Mouse (Mus musculus) myocyte (in vitro differentiated cells): ENCODE data around the gene Negr1.

Source experiments
- CEBPB ChIP-seq: IDR thresholded peaks from 2 replicates; pipeline ENCODE4 v1.6.1; 2011; ENCODE audit warnings: mild to moderate bottlenecking, moderate library complexity; ENCODE audit not compliant: poor library complexity, insufficient read depth, severe bottlenecking
- E2F4 ChIP-seq: IDR thresholded peaks from one replicate; pipeline ENCODE4 v1.6.1; 2011; ENCODE audit warnings: mild to moderate bottlenecking, control low read depth, moderate library complexity; ENCODE audit not compliant: insufficient read depth
- MAX ChIP-seq: IDR thresholded peaks from one replicate; pipeline ENCODE4 v1.6.1; 2011; ENCODE audit warnings: low read depth, mild to moderate bottlenecking, control low read depth
- POLR2A ChIP-seq: IDR thresholded peaks from one replicate; pipeline ENCODE4 v1.6.1; 2011; ENCODE audit warnings: low read depth, mild to moderate bottlenecking, control low read depth, moderate library complexity; ENCODE audit not compliant: insufficient read length
- POLR2AphosphoS2 ChIP-seq: IDR thresholded peaks from one replicate; pipeline ENCODE4 v1.6.1; 2011; ENCODE audit warnings: low read depth, control low read depth; ENCODE audit not compliant: insufficient read length
- USF1 ChIP-seq: IDR thresholded peaks from one replicate; pipeline ENCODE4 v1.6.1; 2011; ENCODE audit warnings: low read depth, mild to moderate bottlenecking, control low read depth, moderate library complexity

DNA sequence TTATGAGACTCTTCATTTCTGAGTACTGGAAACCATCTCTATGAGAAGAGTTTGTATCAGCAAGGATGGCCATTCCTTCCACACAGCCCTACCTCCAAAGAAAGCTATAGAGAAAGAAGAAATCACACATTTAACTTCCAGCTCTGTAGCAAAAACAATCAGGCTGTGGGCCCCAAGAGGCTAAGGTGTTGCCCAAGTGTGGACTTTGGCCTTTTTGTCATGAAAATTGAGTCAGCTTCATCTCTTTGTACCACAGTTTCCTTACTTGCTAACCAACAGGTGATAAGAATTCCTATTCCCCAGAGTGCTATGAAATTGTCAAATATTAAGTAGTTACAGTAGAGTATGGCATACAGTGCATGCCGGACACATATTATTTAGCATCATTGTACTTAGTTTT, 369.9 kb downstream of the Negr1 start:
- no peak for TF ChIP-seq POLR2AphosphoS2
- TF ChIP-seq POLR2A: no peak
- no peak for TF ChIP-seq MAX
- no peak for TF ChIP-seq E2F4
- no peak for TF ChIP-seq CEBPB
- TF ChIP-seq USF1: no peak
